Mouse (Mus musculus) cortical plate, adult 2 months (tissue): ENCODE results near the gene Ptprn2.

ENCODE experiments used
- CTCF ChIP-seq: fragments of 200-500 bp; IDR thresholded peaks from 2 replicates; pipeline ENCODE4 v1.5.1; 2011; ENCODE audit warnings: mild to moderate bottlenecking, control low read depth, low read length; ENCODE audit not compliant: insufficient read depth; ENCODE audit errors: extremely low read depth
- POLR2A ChIP-seq: fragments of 200-500 bp; IDR thresholded peaks from 2 replicates; pipeline ENCODE4 v1.6.1; 2011; ENCODE audit warnings: mild to moderate bottlenecking, low read length, control low read depth; ENCODE audit not compliant: insufficient read depth; ENCODE audit errors: extremely low read depth

DNA sequence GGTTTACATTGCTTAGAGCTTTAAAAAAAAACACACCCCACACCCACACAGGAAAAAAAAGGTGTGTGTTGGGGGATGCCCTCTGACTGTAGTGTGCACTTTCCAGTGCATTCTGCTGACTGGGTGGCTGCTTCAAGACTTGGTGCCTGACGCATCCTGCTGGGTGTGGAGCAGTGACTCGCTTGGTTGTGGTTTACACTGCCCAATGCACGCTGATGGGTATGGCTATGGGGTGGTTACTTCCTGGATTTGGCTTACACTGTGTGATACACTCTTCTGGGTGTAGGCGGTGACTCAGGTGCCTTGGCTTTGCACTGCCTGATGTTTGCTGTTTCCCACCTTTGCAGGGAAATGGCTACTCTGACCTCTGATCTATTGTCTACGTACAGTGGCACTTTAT, 18.5 kb upstream of the Ptprn2 start:
- TF ChIP-seq CTCF (no peak), POLR2A (no peak)
